Mouse (Mus musculus) limb, embryonic 14.5 days (tissue): ENCODE measurements around the gene 4921536K21Rik. TPM values are rescaled to one million over a fixed set of nuclear protein-coding genes. Genes with fewer than 3 reads are reported as not detected.
A peak's percentile ranks its signal among the peaks of the same experiment; 100 is the strongest.

ENCODE experiments used
- ATAC-seq: fragments of 200-750 bp; cut with Nextera tagmentation; 2 replicates; pipeline ENCODE4 v1.8.0; 2017; ENCODE audit warnings: low read depth, moderate number of reproducible peaks, moderate TSS enrichment; ENCODE audit not compliant: low FRiP score
- DNase-seq: peaks from one replicate; pipeline ENCODE4 v3.0.0-alpha.2; 2015; ENCODE audit warnings: low spot score
- H3K27ac ChIP-seq: fragments of 300-500 bp; sonication (generic); replicated peaks from 2 replicates; pipeline ENCODE4 v1.5.1; 2014; ENCODE audit warnings: low read depth, mild to moderate bottlenecking, low read length, moderate library complexity, mixed read lengths
- H3K27me3 ChIP-seq: fragments of 300-500 bp; sonication (generic); 2 replicates; pipeline ENCODE4 v1.6.1; 2014; ENCODE audit warnings: low read length, mixed read lengths; ENCODE audit not compliant: control insufficient read depth, insufficient read depth
- H3K36me3 ChIP-seq: fragments of 300-500 bp; sonication (generic); 2 replicates; pipeline ENCODE4 v1.6.1; 2014; ENCODE audit warnings: mild to moderate bottlenecking, low read length, moderate library complexity, mixed read lengths; ENCODE audit not compliant: control insufficient read depth, insufficient read depth
- H3K4me1 ChIP-seq: fragments of 300-500 bp; sonication (generic); 2 replicates; pipeline ENCODE4 v1.6.1; 2014; ENCODE audit warnings: antibody characterized with exemption, low read length, mixed read lengths; ENCODE audit not compliant: control insufficient read depth, insufficient read depth
- H3K4me2 ChIP-seq: fragments of 300-500 bp; sonication (generic); replicated peaks from 2 replicates; pipeline ENCODE4 v1.6.1; 2014; ENCODE audit warnings: low read depth, mild to moderate bottlenecking, low read length, moderate library complexity; ENCODE audit not compliant: severe bottlenecking
- H3K4me3 ChIP-seq: fragments of 300-500 bp; sonication (generic); replicated peaks from 2 replicates; pipeline ENCODE4 v1.5.1; 2014; ENCODE audit warnings: low read length
- H3K9ac ChIP-seq: fragments of 300-500 bp; sonication (generic); 2 replicates; pipeline ENCODE4 v1.6.1; 2014; ENCODE audit warnings: mild to moderate bottlenecking, low read depth, low read length, moderate library complexity; ENCODE audit not compliant: severe bottlenecking
- H3K9me3 ChIP-seq: fragments of 300-500 bp; sonication (generic); 2 replicates; pipeline ENCODE4 v1.6.1; 2016; ENCODE audit warnings: low read length; ENCODE audit not compliant: control insufficient read depth
- POLR2A ChIP-seq: fragments of 200-500 bp; IDR thresholded peaks from 2 replicates; pipeline ENCODE4 v1.8.0; 2012; ENCODE audit warnings: inconsistent platforms, mild to moderate bottlenecking, moderate library complexity, borderline replicate concordance; ENCODE audit not compliant: insufficient read depth, insufficient read length; ENCODE audit errors: extremely low read depth
- WGBS: fragments of 180-500 bp; shearing (Covaris S2); extraction: QIAGEN DNeasy Blood & Tissue Kit; methylation state at CpG from one replicate; pipeline ENCODE4 v1.1.7; 2014; 5-methylcytosine and 5-hydroxymethylcytosine counted together
- polyA plus RNA-seq, 2 experiments: library from polyadenylated mRNA; depleted of rRNA in 1 of 2; stranded (reverse) in 1 of 2; unstranded in 1 of 2; fragments of >200 nt; fragmentation: Nextera tagmentation in 1 of 2; extraction: Ambion mirVana in 1 of 2; gene quantifications; 2 replicates each; pipeline versions ENCODE4 v1.2.1 to v1.2.3; 2012 to 2014

Gene 4921536K21Rik
- polyA plus RNA-seq, 2 experiments = 0.23 TPM; not detected in 1

DNA sequence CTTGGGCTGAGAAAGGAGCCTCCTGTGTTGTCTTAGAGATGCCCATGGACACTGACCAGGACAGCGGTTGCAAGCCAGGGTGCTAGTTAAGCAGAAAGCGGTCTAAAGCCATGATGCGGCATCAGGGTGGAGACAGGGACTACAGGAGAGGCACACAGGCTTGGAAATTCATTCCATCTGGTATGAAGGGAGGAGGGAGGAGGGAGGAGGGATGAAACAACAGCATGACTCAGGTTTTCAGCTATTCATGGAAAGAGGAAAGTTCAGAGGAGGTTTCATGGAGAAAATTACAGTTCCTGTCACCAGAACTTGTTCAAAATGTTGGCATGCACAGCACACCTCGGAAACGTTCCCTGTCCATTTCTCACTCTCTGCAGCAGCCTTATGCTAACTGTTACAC is 39.1 kb downstream of the 4921536K21Rik start:
- Histone ChIP-seq H3K27me3 (no peaks in the 10 kb centered on the region), H3K4me2 (no peak overlapping the region), H3K4me3 (no peak overlapping the region), H3K27ac (no peak overlapping the region), H3K4me1 (no peaks in the 10 kb centered on the region), H3K9ac (no peak overlapping the region), H3K9me3 (no peaks in the 10 kb centered on the region), H3K36me3 (no peaks in the 10 kb centered on the region)
- TF ChIP-seq POLR2A = no peak
- ATAC-seq = no peak
- no peak for DNase-seq
- WGBS = 81% methylated on average over 5 of the region's 5 CpGs

DNA sequence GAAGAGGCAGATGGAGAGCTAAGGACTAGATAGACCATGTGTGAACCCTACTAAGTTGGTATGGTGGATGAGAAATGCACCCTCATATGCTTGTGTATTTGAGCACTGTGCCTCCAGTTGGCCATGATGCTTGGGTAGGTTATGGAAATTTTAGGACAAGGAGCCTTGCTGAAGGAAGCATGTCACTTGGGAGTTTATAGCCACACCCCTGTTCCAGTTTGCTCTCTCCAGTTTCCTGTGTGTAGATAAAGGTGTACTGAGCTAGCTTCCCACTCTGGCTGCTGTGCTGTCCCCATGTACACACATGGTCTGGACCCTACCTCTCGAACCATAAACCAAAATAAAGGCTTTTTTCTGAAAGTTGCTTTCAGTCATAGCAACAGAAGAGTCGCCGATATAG is 40.7 kb downstream of the 4921536K21Rik start:
- H3K9me3 ChIP-seq = no peaks in the 10 kb centered on the region
- H3K4me2 ChIP-seq = no peak overlapping the region
- no peak overlapping the region for H3K27ac ChIP-seq
- no peaks in the 10 kb centered on the region for H3K4me1 ChIP-seq
- TF ChIP-seq POLR2A = no peak
- no peaks in the 10 kb centered on the region for H3K36me3 ChIP-seq
- no peaks in the 10 kb centered on the region for H3K27me3 ChIP-seq
- ATAC-seq (no peak), DNase-seq (no peak)
- WGBS = 88% methylated on average over 3 of the region's 3 CpGs
- H3K9ac ChIP-seq = no peak overlapping the region
- no peak overlapping the region for H3K4me3 ChIP-seq

DNA sequence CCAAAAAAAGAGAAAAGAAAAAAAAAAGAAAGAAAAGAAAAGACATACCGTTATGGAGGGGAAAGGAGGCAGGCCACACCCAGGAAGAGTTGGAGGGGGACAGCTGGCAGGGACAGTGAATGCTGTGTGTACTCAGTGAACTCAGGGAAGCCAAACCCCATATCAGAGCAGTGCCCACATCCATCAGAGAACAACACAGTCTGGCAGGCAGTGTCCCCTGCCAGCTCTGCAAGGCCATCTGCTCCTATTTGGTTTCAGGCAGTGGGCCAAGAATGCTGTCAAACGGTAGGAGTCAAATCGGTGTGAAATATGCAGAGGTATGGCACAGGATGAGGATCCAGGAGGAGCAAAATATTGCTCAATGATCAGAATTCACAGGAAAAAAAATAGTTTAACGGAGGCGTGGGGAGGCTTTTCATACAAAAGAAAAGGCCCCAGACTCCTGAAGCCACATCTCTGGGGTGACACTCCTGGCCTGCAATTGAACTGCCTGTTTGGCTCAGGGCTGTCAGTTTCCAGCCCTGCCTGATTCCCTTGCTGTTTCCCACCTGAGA is 41.3 kb downstream of the 4921536K21Rik start:
- H3K4me2 ChIP-seq = no peak overlapping the region
- H3K27me3 ChIP-seq = no peaks in the 10 kb centered on the region
- WGBS = 57% methylated on average over 5 of the region's 5 CpGs
- TF ChIP-seq POLR2A = no peak
- H3K4me1 ChIP-seq = no peaks in the 10 kb centered on the region
- no peak overlapping the region for H3K9ac ChIP-seq
- H3K36me3 ChIP-seq = no peaks in the 10 kb centered on the region
- no peak for ATAC-seq
- no peak overlapping the region for H3K4me3 ChIP-seq
- H3K9me3 ChIP-seq = no peaks in the 10 kb centered on the region
- DNase-seq = peak; percentile 21
- H3K27ac ChIP-seq = no peak overlapping the region

DNA sequence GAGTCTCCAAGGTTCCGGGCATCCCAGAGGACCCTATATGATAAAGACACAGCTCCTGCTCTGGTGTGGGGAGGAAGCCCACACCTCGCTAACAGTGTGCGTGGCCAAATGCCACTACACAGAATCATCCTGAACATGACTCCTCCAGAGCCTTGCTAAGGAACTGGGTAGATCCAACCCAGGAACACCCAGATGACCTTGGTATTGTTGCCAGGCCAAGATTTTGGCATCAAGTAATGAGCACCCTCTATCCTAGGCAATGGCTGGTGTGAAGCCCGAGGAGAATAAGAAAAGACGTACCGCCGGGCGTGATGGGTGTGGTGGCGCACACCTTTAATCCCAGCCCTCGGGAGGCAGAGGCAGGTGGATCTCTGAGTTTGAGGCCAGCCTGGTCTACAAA is 41.9 kb downstream of the 4921536K21Rik start:
- Histone ChIP-seq H3K36me3 (no peaks in the 10 kb centered on the region), H3K4me1 (no peaks in the 10 kb centered on the region), H3K9ac (no peak overlapping the region), H3K9me3 (no peaks in the 10 kb centered on the region), H3K4me2 (no peak overlapping the region), H3K27ac (no peak overlapping the region), H3K27me3 (no peaks in the 10 kb centered on the region), H3K4me3 (no peak overlapping the region)
- WGBS = 93% methylated on average over 10 of the region's 10 CpGs
- DNase-seq = no peak
- ATAC-seq = no peak
- no peak for TF ChIP-seq POLR2A

DNA sequence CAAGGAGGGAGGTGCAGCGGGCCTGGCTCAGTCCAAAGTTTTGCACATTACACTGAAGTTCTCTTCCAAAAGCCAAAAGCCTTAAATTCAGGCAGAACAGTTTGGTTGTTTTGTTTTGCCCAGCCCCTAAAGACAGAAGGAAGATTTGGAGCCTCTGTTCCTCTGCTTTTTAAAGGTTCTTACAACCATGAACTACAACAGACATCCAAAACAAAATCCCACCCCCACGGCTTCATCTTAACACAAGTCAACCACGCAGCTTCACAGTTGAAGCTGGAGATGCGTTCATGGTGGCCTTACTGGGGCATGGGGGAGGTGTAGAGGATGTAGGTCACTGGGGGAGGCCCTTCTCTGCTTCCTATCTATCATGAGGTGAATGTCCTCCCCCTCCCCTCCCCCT is 43.0 kb downstream of the 4921536K21Rik start:
- WGBS = 77% methylated on average over 4 of the region's 4 CpGs
- Histone ChIP-seq H3K9ac (no peak overlapping the region), H3K36me3 (no peaks in the 10 kb centered on the region), H3K4me2 (no peak overlapping the region), H3K27ac (no peak overlapping the region), H3K4me1 (no peaks in the 10 kb centered on the region), H3K4me3 (no peak overlapping the region), H3K9me3 (no peaks in the 10 kb centered on the region), H3K27me3 (no peaks in the 10 kb centered on the region)
- no peak for DNase-seq
- TF ChIP-seq POLR2A = no peak
- no peak for ATAC-seq

DNA sequence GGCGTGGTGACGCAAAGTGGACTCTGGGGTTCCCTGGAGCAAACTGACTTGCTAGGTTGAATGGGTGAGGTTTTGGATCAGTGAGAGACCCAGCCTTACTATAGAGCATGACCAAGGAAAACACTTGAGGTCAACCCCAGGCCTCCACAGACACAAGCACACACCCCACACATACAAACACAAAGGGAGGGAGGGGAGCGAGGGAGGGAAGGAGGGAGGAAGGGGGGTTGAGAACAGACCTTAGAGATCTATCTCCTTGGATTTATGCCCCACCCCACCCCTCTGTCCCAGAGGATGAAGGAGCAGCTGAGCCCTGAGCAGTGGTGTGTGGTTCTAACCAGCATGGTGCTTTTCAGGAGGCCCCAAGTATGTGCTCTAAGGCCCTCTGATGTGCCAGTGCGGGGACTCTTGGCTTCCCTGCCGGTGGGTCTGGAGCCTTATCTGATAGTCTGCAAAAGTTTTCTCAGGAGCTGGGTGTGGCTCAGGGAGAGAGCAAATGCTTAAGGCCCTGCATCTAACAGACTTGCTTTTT is 44.1 kb downstream of the 4921536K21Rik start:
- H3K27me3 ChIP-seq = no peaks in the 10 kb centered on the region
- WGBS = 66% methylated on average over 5 of the region's 5 CpGs
- ATAC-seq = no peak

More for the DNA sequence above, 44.1 kb downstream of the 4921536K21Rik start:
- Histone ChIP-seq H3K36me3 (no peaks in the 10 kb centered on the region), H3K9me3 (no peaks in the 10 kb centered on the region), H3K4me1 (no peaks in the 10 kb centered on the region), H3K4me2 (no peak overlapping the region), H3K9ac (no peak overlapping the region), H3K27ac (no peak overlapping the region), H3K4me3 (no peak overlapping the region)
- no peak for TF ChIP-seq POLR2A
- DNase-seq = no peak
